Mouse (Mus musculus) ES-E14 (cell line): ENCODE measurements around the gene Acap3. TPM values are rescaled to one million over a fixed set of nuclear protein-coding genes. Genes with fewer than 3 reads are reported as not detected.

Experiments used
- DNase-seq: peaks from one replicate; pipeline ENCODE4 v3.0.0-alpha.2; 2013; ENCODE audit warnings: low read depth, low spot score
- H3K27ac ChIP-seq: 2 replicates; pipeline ENCODE4 v1.5.1; 2012; ENCODE audit warnings: low read depth, mild to moderate bottlenecking, low read length, moderate library complexity, mixed read lengths; ENCODE audit not compliant: poor library complexity, insufficient read depth, severe bottlenecking
- H3K36me3 ChIP-seq: 2 replicates; pipeline ENCODE4 v1.6.1; 2012; ENCODE audit warnings: mild to moderate bottlenecking, low read length, moderate library complexity, mixed read lengths; ENCODE audit not compliant: control insufficient read depth, poor library complexity, insufficient read depth, severe bottlenecking
- H3K4me1 ChIP-seq, 2 experiments: fragments of 150-350 bp in 1 of 2; sonication (generic) in 1 of 2; 2 replicates each; pipeline ENCODE4 v1.6.1; 2012; ENCODE audit warnings: low read length in 2 of 2, mild to moderate bottlenecking in 1 of 2, mixed read lengths in 1 of 2; ENCODE audit not compliant: control insufficient read depth in 2 of 2, insufficient read depth in 2 of 2, poor library complexity in 1 of 2
- H3K4me3 ChIP-seq, 2 experiments: fragments of 150-350 bp in 1 of 2; sonication (generic) in 1 of 2; 2 replicates each; pipeline ENCODE4 v1.5.1; 2012; ENCODE audit warnings: low read length in 2 of 2, low read depth in 1 of 2, mild to moderate bottlenecking in 1 of 2, mixed read lengths in 1 of 2; ENCODE audit not compliant: insufficient read depth in 1 of 2, poor library complexity in 1 of 2, severe bottlenecking in 1 of 2
- H3K9ac ChIP-seq: 2 replicates; pipeline ENCODE4 v1.6.1; 2012; ENCODE audit warnings: low read depth, mild to moderate bottlenecking, low read length, mixed read lengths; ENCODE audit not compliant: poor library complexity, insufficient read depth, severe bottlenecking
- H3K9me3 ChIP-seq: fragments of 150-350 bp; sonication (generic); 2 replicates; pipeline ENCODE4 v1.6.1; 2012; ENCODE audit warnings: low read depth, mild to moderate bottlenecking, low read length; ENCODE audit not compliant: control insufficient read depth, insufficient read depth
- CHD2 ChIP-seq: IDR thresholded peaks from 2 replicates; pipeline ENCODE4 v1.6.1; 2014; ENCODE audit warnings: mild to moderate bottlenecking, low read depth, low read length, inconsistent platforms
- HCFC1 ChIP-seq: IDR thresholded peaks from 2 replicates; pipeline ENCODE4 v1.6.1; 2012; ENCODE audit warnings: low read length, inconsistent platforms, borderline replicate concordance; ENCODE audit not compliant: insufficient read depth
- MAFK ChIP-seq: IDR thresholded peaks from 2 replicates; pipeline ENCODE4 v1.6.1; 2014; ENCODE audit warnings: mild to moderate bottlenecking, low read depth, low read length, inconsistent platforms; ENCODE audit not compliant: insufficient read depth
- ZC3H11A ChIP-seq: IDR thresholded peaks from 2 replicates; pipeline ENCODE4 v1.6.1; 2012; ENCODE audit warnings: low read depth, mild to moderate bottlenecking, inconsistent platforms, low read length, borderline replicate concordance
- ZNF384 ChIP-seq: IDR thresholded peaks from 2 replicates; pipeline ENCODE4 v1.6.1; 2012; ENCODE audit warnings: low read depth, low read length, inconsistent platforms
- in situ Hi-C, 2 experiments: fragments of 600-800 bp; cut with MboI; formaldehyde crosslinking; loops; one replicate each; pipeline ENCODE4 v1.15.1; 2025; ENCODE audit warnings: low sequenced_read_pairs in 2 of 2, inconsistent platforms in 1 of 2; ENCODE audit not compliant: unreplicated experiment in 2 of 2
- total RNA-seq: library from RNA; depleted of rRNA; stranded (reverse); fragments of 300-350 nt; gene quantifications from 2 replicates; pipeline ENCODE4 v1.2.3, GENCODE M21; 2012

The Acap3 gene
- total RNA-seq, 1 experiment, result 17.1 TPM

GRCm38 (mm10) chr4:155908281-155908680, 16.7 kb downstream of the Acap3 start:
- in situ Hi-C loops, result no loop called here
- H3K36me3 ChIP-seq, result peaks cover 3% of the 10 kb centered on the region; the same call in 1 of the 2 replicates
- TF ChIP-seq ZNF384, result no peak
- no peak for TF ChIP-seq HCFC1
- TF ChIP-seq MAFK, result no peak
- TF ChIP-seq CHD2, result no peak
- TF ChIP-seq ZC3H11A, result no peak
- no peak overlapping the region for H3K27ac ChIP-seq
- no peak for DNase-seq
- no peak overlapping the region for H3K4me3 ChIP-seq
- no peaks in the 10 kb centered on the region for H3K9me3 ChIP-seq
- no peaks in the 10 kb centered on the region for H3K4me1 ChIP-seq
- H3K9ac ChIP-seq, result no peak overlapping the region

GRCm38 (mm10) chr4:155908751-155909150, 17.1 kb downstream of the Acap3 start:
- Histone ChIP-seq H3K4me1 (no peaks in the 10 kb centered on the region), H3K36me3 (peaks cover 3% of the 10 kb centered on the region; the same call in 1 of the 2 replicates), H3K27ac (no peak overlapping the region), H3K9ac (no peak overlapping the region), H3K9me3 (no peaks in the 10 kb centered on the region), H3K4me3 (no peak overlapping the region)
- TF ChIP-seq MAFK (no peak), ZC3H11A (no peak), ZNF384 (no peak), CHD2 (no peak), HCFC1 (no peak)
- in situ Hi-C loops, result no loop called here
- DNase-seq, result no peak

GRCm38 (mm10) chr4:155932031-155932430, 40.4 kb downstream of the Acap3 start:
- peak; percentile 25 for DNase-seq
- no peak overlapping the region for H3K27ac ChIP-seq
- in situ Hi-C loops, result no loop called here
- no peaks in the 10 kb centered on the region for H3K9me3 ChIP-seq
- H3K9ac ChIP-seq, result no peak overlapping the region
- no peak for TF ChIP-seq MAFK
- H3K36me3 ChIP-seq, result no peaks in the 10 kb centered on the region; the same call in 1 of the 2 replicates
- H3K4me3 ChIP-seq, result no peak overlapping the region
- H3K4me1 ChIP-seq, result peaks cover 0 to 2% of the 10 kb centered on the region in 2 experiments; a peak in 1 of 4 replicates

- peak overlapping the region; percentile 42; the same call in 1 of the 2 replicates for H3K27ac ChIP-seq
- H3K36me3 ChIP-seq, result peaks cover 3% of the 10 kb centered on the region; the same call in 1 of the 2 replicates
- in situ Hi-C loops, result no loop called here
- DNase-seq, result no peak
- peaks cover 0 to 6% of the 10 kb centered on the region in 2 experiments; a peak in 2 of 4 replicates for H3K4me1 ChIP-seq
- TF ChIP-seq ZNF384 (no peak), HCFC1 (no peak), CHD2 (no peak), ZC3H11A (no peak)
- H3K4me3 ChIP-seq, result peak overlapping the region; percentile 77 to 98
- H3K9ac ChIP-seq, result peak overlapping the region; percentile 76
- H3K9me3 ChIP-seq, result no peaks in the 10 kb centered on the region
Observed at GRCm38 (mm10) chr4:155943049-155943452, 51.4 kb downstream of the Acap3 start.

GRCm38 (mm10) chr4:155943534-155944249, 52.1 kb downstream of the Acap3 start, which contains the start of gene Ube2j2:
Gene Ube2j2 (plus strand): TSS chr4:155943831.
- Histone ChIP-seq H3K27ac (peak within 1 kb of the TSS; percentile 42; the same call in 1 of the 2 replicates), H3K4me3 (peak within 1 kb of the TSS; percentile 81 to 98), H3K9me3 (no peaks in the 10 kb centered on the region), H3K36me3 (peaks cover 4% of the 10 kb centered on the region; the same call in 1 of the 2 replicates), H3K9ac (peak within 1 kb of the TSS; percentile 80), H3K4me1 (peaks cover 0 to 6% of the 10 kb centered on the region in 2 experiments; a peak in 2 of 4 replicates)
- TF ChIP-seq MAFK (0 out of 2 replicates have a peak, but pooled peaks have one; percentile 25), HCFC1 (peak; percentile 94), ZC3H11A (no peak), CHD2 (no peak)
- in situ Hi-C loops, result no loop called here
- peak; percentile 92 for DNase-seq
